Mouse (Mus musculus) neural tube, embryonic 10.5 days (tissue): ENCODE measurements around the gene Fam149a.

Experiments
- DNase-seq: peaks from one replicate; pipeline ENCODE4 v3.0.0-alpha.2; 2017; ENCODE audit warnings: low spot score; ENCODE audit errors: extremely low spot score

Gene Fam149a

GRCm38 (mm10) chr8:45381963-45382347 lies at the start of gene Fam149a:
Fam149a (minus strand) TSS chr8:45382291.
- DNase-seq: peak; percentile 36

GRCm38 (mm10) chr8:45420151-45420550 lies 38.1 kb upstream of the Fam149a start:
- DNase-seq: no peak

- DNase-seq: no peak
Observed at GRCm38 (mm10) chr8:45414965-45415364, 32.9 kb upstream of the Fam149a start.

- DNase-seq: no peak
Observed at GRCm38 (mm10) chr8:45410882-45411281, 28.8 kb upstream of the Fam149a start, which contains the start of gene Tlr3. Tlr3 (minus strand) TSS chr8:45411080.

GRCm38 (mm10) chr8:45410146-45410880 lies 28.2 kb upstream of the Fam149a start:
- peak; percentile 53 for DNase-seq

GRCm38 (mm10) chr8:45409702-45410101 lies 27.6 kb upstream of the Fam149a start:
- DNase-seq: no peak

- DNase-seq: no peak
Observed at GRCm38 (mm10) chr8:45383250-45383649, 1.2 kb upstream of the Fam149a start.

- DNase-seq: peak; percentile 39
Observed at GRCm38 (mm10) chr8:45381075-45381962, 772 bp downstream of the Fam149a start.

GRCm38 (mm10) chr8:45380598-45380997 lies 1.5 kb downstream of the Fam149a start:
- DNase-seq: no peak

GRCm38 (mm10) chr8:45374071-45374470 lies 8.0 kb downstream of the Fam149a start:
- no peak for DNase-seq

- no peak for DNase-seq
Observed at GRCm38 (mm10) chr8:45367154-45367553, 14.9 kb downstream of the Fam149a start.

GRCm38 (mm10) chr8:45363220-45363619 lies 18.9 kb downstream of the Fam149a start:
- no peak for DNase-seq

GRCm38 (mm10) chr8:45362323-45362722 lies 19.8 kb downstream of the Fam149a start:
- no peak for DNase-seq

- DNase-seq: peak; percentile 15
Observed at GRCm38 (mm10) chr8:45359091-45359605, 22.9 kb downstream of the Fam149a start.

GRCm38 (mm10) chr8:45358132-45358918 lies 23.8 kb downstream of the Fam149a start:
- DNase-seq: peak; percentile 65

- no peak for DNase-seq
Observed at GRCm38 (mm10) chr8:45355809-45356208, 26.3 kb downstream of the Fam149a start.

GRCm38 (mm10) chr8:45345031-45345430 lies 37.1 kb downstream of the Fam149a start:
- peak; percentile 79 for DNase-seq

GRCm38 (mm10) chr8:45344298-45344697 lies 37.8 kb downstream of the Fam149a start:
- no peak for DNase-seq

- DNase-seq: no peak
Observed at GRCm38 (mm10) chr8:45341630-45342628, 40.2 kb downstream of the Fam149a start.

GRCm38 (mm10) chr8:45333493-45333892 lies 48.6 kb downstream of the Fam149a start:
- DNase-seq: peak; percentile 17
